ENCODE assay signal across 18 mouse cellular contexts in genomic region chr5:3396910-3397575, GRCm38 (mm10).
"Had no signal": no experiment of that assay in that cellular context is flagged by ENCODE, and none has a peak within 500 bp of the region (broad histone marks: within the 10 kb centered on the region; RNA-seq: fewer than 3 reads in every experiment).

No protein-coding gene starts in this region.

- H3K4me3 ChIP-seq: layer of hippocampus, adult 2 months; liver, embryonic 13.5 days; neural tube, embryonic 12.5 days; neural tube, embryonic 15.5 days; stomach, embryonic 15.5 days had no signal

- H3K9ac ChIP-seq: liver, embryonic 13.5 days; lung, embryonic 14.5 days; neural tube, embryonic 12.5 days; neural tube, embryonic 15.5 days; stomach, embryonic 15.5 days had no signal

- H3K4me2 ChIP-seq: liver, embryonic 13.5 days; lung, embryonic 14.5 days; midbrain, embryonic 11.5 days; neural tube, embryonic 12.5 days; neural tube, embryonic 15.5 days; stomach, embryonic 15.5 days had no signal

- DNase-seq: kidney, adult 2 months; kidney, postnatal 25 days; layer of hippocampus, adult 9-11 months; liver, embryonic 13.5 days; lung, embryonic 14.5 days; midbrain, embryonic 14.5 days; right cerebral cortex, adult 18-20 months; right cerebral cortex, postnatal 25 days; spleen, adult 18-20 months; thymus, postnatal 25 days had no signal

- H3K27me3 ChIP-seq: liver, embryonic 13.5 days; neural tube, embryonic 12.5 days; neural tube, embryonic 15.5 days; stomach, embryonic 15.5 days had no signal

- ATAC-seq: lung, postnatal 0 days had no signal

- H3K9me3 ChIP-seq: liver, embryonic 13.5 days; neural tube, embryonic 12.5 days; neural tube, embryonic 15.5 days; stomach, embryonic 15.5 days had no signal

- H3K27ac ChIP-seq: kidney, postnatal 0 days; layer of hippocampus, adult 2 months; liver, embryonic 13.5 days; macrophage; neural tube, embryonic 12.5 days; neural tube, embryonic 15.5 days; stomach, embryonic 15.5 days had no signal

- H3K4me1 ChIP-seq: stomach, embryonic 15.5 days had no signal

- H3K36me3 ChIP-seq: neural tube, embryonic 12.5 days; neural tube, embryonic 15.5 days; stomach, embryonic 15.5 days had no signal
